Mouse (Mus musculus) T-helper 17 cell (primary cell): ENCODE data around the gene Lrrc4c.

ENCODE experiments used
- in situ Hi-C, 2 experiments: fragments of 300-600 bp; cut with MboI, MseI; formaldehyde crosslinking; loops; 1 replicate in 1 of 2; 2 replicates in 1 of 2; pipeline ENCODE4 v1.15.1; 2025; ENCODE audit warnings: high pct_unique_total_duplicates in 2 of 2

Gene Lrrc4c

DNA sequence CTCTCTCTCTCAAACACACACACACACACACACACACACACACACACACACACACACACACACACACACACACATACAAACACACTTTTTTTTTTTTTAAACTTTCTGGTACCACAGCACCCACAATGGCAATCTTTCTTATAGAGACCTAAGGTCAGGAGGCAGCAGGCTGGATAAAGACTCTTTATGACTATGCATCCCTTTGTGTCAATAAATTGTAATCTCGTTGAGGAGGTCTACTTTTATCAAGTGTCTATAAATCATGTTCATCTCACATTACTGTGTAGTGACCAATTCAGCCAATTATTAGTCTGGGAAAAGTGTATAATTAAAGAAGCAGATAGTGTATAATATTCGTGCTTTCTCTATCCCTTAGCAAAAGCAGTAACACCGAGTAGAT, 1286.2 kb downstream of the Lrrc4c start:
- in situ Hi-C loops, result no loop called here

DNA sequence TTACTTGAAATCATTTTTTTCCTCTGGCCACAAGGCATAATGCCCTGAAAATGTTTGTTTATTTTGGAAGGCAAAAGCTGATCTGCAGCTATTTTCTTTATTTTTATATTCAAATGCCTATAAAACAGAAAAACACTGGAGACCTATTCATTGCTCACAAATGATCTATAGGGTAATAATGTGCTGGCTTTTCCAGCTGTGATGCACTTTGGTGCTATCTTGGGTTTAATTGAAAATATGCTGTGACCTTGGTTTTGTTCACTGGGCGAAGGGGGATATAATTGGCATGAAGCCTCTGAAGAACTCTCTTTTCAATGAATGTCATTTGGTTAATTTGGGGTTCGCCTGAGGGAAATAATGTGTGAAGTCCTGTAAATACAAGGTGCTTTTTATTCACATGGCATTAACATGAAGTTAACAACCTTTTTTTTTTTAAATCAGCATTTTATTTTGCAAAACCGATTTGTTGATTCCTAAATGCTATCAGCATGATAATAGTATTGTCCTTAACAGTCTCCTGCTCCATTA, 1286.8 kb downstream of the Lrrc4c start:
- in situ Hi-C loops, result no loop called here

DNA sequence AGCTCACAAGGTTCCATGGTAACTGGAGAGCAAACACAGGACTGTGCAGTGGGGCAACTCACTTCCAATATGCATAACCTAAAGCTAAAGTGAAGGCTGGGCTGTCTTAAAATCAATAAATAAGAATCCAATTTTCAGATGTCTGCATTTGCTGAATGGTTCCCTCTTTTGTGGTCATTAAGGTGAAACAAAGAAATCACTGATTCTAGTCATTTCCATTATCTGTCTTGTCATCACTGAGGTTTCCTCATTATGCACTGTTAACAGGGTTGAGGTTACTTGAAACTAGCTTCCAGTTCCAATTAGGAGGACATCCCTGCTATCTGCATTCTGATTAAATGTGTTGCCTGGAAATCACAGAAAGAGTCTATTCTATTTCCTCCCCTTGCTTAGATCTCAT, 1291.5 kb downstream of the Lrrc4c start:
- in situ Hi-C loops, result no loop called here

DNA sequence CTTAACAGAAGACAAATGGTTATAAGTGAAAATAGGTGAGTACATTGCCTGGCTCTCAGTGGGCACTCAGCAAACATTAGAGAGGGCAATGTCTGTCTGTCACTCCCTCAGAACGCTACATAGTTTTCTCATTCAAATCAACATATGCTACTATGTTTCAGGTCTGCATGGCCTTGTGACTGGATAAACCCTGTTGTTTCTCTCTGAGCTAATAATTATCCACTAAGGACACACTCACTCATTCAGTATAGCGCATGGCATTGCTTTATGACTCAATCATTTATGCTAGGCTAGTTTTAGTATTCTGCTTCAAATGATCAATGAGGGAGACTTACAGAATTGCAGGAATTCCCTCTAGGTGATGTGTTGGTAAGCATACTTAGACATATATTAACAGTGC, 1292.6 kb downstream of the Lrrc4c start:
- in situ Hi-C loops, result no loop called here

DNA sequence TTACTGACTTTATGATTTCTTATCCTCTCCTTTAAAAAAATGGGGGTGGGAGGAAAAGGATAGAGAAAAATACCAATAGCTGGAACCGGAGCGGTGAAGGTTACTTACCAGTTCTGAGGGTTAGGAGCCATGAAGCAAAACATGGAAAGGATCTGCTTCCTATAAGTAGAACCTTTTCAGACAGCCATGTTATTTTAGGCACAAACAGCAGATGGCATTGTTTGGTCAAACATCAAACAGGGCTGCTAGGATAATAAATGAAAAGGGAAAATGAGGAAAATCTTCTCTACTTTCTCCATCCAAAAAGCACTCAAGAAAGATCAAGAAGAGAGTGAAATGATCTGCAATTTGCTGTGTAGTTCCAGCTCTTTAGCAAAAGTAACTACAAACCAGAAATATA, 1296.8 kb downstream of the Lrrc4c start:
- in situ Hi-C loops, result no loop called here

DNA sequence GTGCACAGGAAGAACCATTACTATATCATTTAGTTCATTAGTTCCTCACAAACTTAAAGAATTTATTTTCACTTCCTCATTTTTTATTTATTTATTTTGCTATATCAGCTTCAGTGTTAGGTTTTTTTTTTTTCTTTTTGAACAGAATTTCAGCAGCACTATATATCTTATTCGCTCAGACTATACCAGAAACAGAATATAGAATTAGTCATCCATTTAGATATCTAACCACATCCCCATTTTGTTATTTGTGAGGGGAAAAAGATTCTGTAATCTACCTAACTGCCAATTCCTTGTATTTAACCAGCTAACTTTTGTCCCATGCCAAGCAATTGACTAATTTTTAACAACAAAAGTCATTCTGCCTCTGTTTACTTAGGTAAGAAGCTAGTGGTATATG, 1300.6 kb downstream of the Lrrc4c start:
- in situ Hi-C loops, result no loop called here

DNA sequence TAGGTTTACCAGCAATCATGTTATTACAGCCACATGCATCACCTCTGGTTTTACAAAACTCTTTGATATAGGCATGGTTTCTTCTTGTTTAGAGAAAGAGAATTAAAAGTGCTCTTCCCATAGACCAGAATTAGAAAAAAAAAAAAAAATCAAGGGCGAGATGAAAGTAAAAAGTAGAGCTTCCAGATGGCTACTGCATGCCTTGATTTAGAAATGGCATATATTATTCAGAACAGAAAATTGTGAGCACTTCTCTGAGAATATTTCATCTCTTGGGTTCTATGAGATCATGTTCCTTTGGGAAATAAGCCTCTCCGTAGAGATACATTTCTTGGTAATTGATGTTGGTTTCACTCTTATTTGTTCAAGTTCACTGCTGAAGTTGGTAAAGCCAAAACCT, 1322.0 kb downstream of the Lrrc4c start:
- in situ Hi-C loops, result no loop called here

DNA sequence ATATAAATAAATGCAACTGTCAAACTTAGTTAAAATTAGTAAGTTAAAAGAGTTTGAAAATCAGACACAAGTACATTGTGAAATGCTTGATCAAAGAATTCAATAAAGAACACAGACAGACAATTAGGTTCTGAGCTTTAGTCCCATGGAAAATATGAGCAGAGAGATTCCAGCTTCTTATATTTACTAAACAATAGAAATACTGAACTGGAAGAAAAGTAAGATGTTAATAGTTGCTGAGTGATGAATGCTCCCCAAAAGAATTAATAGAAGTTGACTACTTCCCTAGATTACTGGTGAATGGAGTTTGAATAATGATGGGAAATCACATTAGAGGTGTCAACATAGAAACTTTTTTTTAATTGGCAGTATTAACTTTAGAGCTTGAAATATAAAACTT, 1323.7 kb downstream of the Lrrc4c start:
- in situ Hi-C loops, result no loop called here

DNA sequence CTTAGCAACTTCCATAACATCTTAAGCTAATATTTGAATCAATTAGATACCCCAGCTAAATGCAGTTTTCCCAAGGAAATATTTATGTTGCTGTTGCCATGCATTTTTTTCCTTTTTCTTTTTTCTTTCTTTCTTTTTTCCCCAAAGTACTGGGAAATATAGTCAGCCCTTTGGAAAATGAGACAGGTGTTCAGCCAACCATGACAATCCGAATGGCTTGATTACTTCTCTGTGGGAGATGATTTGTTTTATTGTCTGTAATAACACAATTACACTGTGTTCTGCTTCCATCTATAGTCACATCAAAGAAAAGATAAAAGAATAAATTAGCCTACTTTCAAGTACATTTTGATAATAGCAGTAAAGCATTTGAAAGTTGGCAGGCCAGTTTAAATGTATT, 1334.7 kb downstream of the Lrrc4c start:
- in situ Hi-C loops, result no loop called here
